Mouse (Mus musculus): ENCODE data around the gene St14.
"Not testable (repeated sequence)": the region's sequence is repeated elsewhere in the genome, so short reads cannot be mapped to it uniquely, and the experiment has no call there.

GRCm38 (mm10) chr9:31165505-31165904, 33.9 kb upstream of the St14 start:
- not testable (repeated sequence) for TF ChIP-seq GATA1 (IDR thresholded peaks at IDR 0.05; ENCODE audit: borderline replicate concordance, low read length); FLI1 (IDR thresholded peaks at IDR 0.05; ENCODE audit: low read length)
